Mouse (Mus musculus): ENCODE data around the gene Rbp1.

DNA sequence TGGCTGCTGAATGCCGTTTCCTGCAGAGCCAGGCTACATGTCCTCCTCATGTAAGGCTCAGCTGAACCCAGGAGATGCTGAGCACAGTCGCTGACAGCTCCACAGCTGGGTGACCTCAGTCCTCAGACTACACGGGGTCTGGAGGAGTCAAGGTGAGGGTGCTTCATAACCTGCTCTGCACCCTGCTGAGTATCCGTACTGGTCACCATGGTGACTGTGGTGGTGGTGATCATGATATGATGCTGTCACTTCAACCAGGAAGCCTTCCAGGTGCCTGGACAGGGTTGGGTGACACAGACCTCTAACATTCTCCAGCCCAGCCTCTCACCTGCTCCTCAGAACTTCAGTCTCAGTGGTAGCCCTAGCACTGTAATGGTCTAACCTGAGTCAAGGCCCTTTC is 15.1 kb downstream of the Rbp1 start:
- no peak for TF ChIP-seq CTCF (IDR thresholded peaks at IDR 0.05)
- TF ChIP-seq POLR2A (IDR thresholded peaks at IDR 0.05; ENCODE audit: insufficient read depth, low read depth, low read length): no peak
- TF ChIP-seq EP300 (IDR thresholded peaks at IDR 0.05; ENCODE audit: insufficient read depth, low read depth, low read length): no peak

Measured in heart, adult 2 months (tissue).